Mouse (Mus musculus): ENCODE results near the gene Pdcl2. TPM values are rescaled to one million over a fixed set of nuclear protein-coding genes. Genes with fewer than 3 reads are reported as not detected.

Gene Pdcl2
- polyA plus RNA-seq (2014; fragmentation: Illumina TruSeq; extraction: RNeasy Lipid Tissue Mini Kit (QIAGEN cat#74804); ENCODE audit: low read depth, low replicate concordance) = 13.0 TPM

GRCm38 (mm10) chr5:76330953-76331352 lies at the start of gene Pdcl2:
Gene Pdcl2, minus strand, starts transcription at chr5:76331156.

DNA sequence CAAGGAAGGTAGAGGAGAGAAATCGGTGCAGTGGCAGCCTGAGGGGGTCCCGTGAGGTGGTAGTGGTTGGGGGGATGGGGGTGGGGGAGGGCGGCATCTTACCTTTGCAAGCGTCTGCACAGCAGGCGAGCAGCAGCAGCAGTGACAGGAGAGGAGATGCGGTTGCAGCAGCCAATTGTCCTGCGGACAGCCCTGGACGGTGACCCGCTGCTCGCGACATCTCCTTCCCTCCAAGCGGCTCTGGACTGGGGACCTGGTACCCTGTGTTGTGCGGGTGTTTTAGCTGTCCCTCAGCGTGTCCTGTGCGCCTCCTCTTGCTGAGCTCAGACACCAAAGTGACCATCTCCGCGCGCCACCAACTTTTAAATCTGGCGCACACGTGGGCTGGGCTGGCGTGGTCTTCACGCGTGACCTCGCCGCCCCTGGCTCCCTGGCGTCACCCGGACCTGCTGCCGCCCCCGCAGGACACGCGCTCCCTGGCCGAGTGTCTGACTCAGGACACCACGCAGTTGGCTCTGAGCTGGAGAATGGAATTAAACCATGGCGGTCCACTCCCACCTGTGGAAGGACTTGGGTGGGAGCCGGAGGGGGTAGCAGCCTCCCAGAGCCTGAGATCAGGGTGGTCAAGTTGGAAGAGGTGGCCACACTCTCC lies 32.6 kb upstream of the Pdcl2 start, which contains the start of gene Nmu:
Nmu (minus strand) TSS at position 336 of the 652 bp plus-strand sequence.

DNA sequence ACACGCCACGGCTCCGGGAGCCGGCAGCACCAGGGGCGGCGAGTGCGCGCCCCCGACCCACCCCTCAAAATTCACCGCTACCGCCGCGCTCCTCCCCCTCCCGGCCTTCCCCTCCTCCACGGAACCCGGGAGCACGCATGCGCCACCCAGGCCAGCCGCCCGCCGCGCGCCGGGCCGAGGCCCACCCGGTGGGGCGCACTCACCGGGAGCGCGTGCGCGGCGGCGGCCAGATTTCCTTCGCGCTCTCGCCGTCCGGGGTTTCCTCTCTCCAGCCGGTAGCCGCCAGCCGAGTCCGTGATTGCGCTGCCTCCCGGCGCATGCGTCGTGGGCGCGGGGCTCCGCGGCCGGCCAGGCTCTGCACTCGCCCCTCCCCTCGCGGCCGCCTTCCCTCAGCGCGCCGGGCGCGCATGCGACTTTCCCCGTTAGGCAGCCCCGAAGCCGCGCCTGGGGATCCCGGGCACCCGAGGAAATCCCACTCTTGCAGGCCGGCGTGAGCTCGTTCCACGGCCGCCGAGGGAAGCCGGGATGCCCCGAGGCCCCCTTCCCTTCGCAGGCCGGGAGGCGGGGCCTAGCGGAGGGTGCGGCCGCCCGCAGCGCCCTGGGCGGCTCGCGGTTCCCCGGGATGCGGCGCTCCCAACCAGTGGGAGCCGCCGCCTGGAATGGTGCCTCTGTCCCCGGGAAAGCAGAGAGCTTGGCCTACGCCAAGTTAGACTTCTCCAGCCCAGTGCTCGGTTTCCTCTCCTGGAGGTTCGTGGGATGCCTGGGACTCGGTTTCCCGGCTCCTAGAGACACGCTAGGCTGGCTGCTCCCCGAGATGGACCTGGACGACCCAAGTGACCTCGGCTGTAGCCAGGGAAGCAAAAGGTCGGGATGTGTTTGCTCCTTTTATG lies 26.3 kb downstream of the Pdcl2 start, which contains the start of gene Clock:
Clock (minus strand) TSS at position 341 of the 890 bp plus-strand sequence.

Other genes starting within 250 kb of the Pdcl2 start
- 28.1 TPM for gene Srd5a3, start 190.9 kb downstream of the Pdcl2 start, polyA plus RNA-seq (2014; fragmentation: Illumina TruSeq; extraction: RNeasy Lipid Tissue Mini Kit (QIAGEN cat#74804); ENCODE audit: low read depth, low replicate concordance)
- gene Tmem165, start 147.3 kb downstream of the Pdcl2 start, polyA plus RNA-seq (2014; fragmentation: Illumina TruSeq; extraction: RNeasy Lipid Tissue Mini Kit (QIAGEN cat#74804); ENCODE audit: low read depth, low replicate concordance) = 54.4 TPM
- gene Clock, start 26.4 kb downstream of the Pdcl2 start, polyA plus RNA-seq (2014; fragmentation: Illumina TruSeq; extraction: RNeasy Lipid Tissue Mini Kit (QIAGEN cat#74804); ENCODE audit: low read depth, low replicate concordance) = 15.0 TPM
- not detected for gene Nmu, start 32.6 kb upstream of the Pdcl2 start, polyA plus RNA-seq (2014; fragmentation: Illumina TruSeq; extraction: RNeasy Lipid Tissue Mini Kit (QIAGEN cat#74804); ENCODE audit: low read depth, low replicate concordance)
- gene Gm7271, start 152.9 kb upstream of the Pdcl2 start, polyA plus RNA-seq (2014; fragmentation: Illumina TruSeq; extraction: RNeasy Lipid Tissue Mini Kit (QIAGEN cat#74804); ENCODE audit: low read depth, low replicate concordance) = not detected
- 39.1 TPM for gene Exoc1, start 198.2 kb upstream of the Pdcl2 start, polyA plus RNA-seq (2014; fragmentation: Illumina TruSeq; extraction: RNeasy Lipid Tissue Mini Kit (QIAGEN cat#74804); ENCODE audit: low read depth, low replicate concordance)